Mouse (Mus musculus) stomach, adult 2 months (tissue): ENCODE measurements around the gene Hdac7. TPM values are rescaled to one million over a fixed set of nuclear protein-coding genes. Genes with fewer than 3 reads are reported as not detected.

ENCODE experiments used
- polyA plus RNA-seq: library from polyadenylated mRNA; depleted of rRNA; stranded (reverse); fragments of >200 nt; gene quantifications from 2 replicates; pipeline ENCODE4 v1.2.3, GENCODE M21; 2012; rRNA removed

The Hdac7 gene
- polyA plus RNA-seq, result 26.2 and 28.8 TPM in 2 replicates

DNA sequence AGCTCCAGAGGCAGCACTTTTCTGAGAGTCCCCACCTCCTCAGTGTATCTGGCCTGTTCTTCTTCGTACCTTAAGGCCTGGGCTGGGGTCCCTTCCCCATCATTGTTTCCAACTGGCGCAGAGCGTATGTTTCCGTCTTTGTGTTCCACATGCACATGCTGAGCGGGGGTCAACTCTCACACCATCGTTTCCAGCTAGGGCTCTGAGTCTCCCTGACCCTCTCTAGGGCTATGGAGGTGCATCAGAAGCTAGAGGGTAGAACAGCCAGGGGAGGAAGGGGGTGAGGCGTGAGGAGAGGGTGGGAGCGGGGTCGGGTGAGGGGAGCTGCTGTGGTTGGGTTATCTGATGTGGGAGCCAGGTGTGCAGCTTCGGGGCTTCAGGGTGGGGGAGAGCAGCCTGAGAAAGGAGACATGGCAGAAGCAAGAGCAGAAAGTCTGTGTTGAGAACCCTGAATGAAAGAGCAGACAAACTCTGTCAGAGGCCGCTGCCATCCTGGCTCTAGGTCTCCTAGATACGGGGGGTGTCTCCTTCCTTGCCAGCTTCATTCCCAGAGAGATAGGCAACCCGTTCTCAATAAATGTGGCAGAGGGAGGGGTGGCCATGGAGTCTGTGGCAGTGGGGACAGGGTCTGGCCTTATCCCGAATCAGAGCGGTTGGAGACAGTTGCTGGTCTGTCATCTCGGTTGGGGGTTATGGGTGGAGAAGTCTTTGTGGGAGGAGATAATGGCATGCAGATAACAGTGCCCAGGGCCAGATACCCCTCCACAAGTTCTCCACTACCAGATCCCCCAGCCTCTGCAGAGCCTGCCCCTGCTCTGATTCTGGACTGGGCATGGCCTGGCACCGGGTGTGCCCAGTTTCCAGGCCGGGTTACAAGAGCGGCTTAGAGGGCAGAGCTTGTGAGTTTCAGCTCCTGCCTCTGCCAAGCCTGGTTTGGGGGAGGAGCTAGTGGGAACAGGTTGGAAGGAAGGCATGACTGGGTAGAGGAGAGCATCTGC is at the start of gene Hdac7:
TSS of gene Hdac7 (minus strand) at position 466 of the 998 bp plus-strand sequence.

DNA sequence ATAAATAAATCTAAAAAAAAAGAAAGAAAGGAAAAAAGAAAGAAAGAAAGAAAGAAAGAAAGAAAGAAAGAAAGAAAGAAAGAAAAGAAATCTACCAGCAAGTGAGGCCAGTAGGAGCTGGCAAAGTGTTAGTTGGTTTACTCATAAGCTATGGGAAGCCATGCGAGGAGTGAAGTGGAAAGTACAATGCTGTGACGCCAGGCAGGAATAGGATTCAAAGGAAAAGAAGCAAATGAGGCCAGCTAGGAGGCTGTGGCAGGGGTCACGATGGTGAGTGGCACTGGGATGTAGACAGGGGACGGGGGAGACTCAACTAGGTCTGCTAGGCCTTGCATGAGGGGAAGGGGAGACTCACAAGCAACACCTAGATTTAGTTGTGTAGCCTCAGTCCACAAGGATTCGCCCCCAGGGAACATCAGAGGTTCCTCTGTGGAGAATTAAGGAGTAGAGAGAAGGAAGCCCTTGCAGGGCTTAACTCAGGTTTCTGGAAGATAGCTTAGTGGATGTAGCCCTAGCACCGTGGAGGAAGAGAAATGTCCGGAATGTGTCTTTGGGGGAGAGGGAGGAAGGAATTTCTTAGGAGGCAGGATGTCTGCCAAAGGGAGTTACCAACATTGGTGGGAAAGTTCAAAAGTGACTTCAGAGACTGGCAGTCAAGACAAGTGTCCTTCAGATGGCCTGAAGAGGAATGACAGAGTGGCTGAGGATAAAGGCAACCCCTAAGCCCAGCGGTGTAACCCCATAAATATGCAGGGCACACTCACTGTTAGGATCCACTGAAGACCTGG is 65.8 kb downstream of the Hdac7 start, which contains the start of gene Slc48a1:
TSS of gene Slc48a1 (plus strand) at position 210 of the 788 bp plus-strand sequence.

DNA sequence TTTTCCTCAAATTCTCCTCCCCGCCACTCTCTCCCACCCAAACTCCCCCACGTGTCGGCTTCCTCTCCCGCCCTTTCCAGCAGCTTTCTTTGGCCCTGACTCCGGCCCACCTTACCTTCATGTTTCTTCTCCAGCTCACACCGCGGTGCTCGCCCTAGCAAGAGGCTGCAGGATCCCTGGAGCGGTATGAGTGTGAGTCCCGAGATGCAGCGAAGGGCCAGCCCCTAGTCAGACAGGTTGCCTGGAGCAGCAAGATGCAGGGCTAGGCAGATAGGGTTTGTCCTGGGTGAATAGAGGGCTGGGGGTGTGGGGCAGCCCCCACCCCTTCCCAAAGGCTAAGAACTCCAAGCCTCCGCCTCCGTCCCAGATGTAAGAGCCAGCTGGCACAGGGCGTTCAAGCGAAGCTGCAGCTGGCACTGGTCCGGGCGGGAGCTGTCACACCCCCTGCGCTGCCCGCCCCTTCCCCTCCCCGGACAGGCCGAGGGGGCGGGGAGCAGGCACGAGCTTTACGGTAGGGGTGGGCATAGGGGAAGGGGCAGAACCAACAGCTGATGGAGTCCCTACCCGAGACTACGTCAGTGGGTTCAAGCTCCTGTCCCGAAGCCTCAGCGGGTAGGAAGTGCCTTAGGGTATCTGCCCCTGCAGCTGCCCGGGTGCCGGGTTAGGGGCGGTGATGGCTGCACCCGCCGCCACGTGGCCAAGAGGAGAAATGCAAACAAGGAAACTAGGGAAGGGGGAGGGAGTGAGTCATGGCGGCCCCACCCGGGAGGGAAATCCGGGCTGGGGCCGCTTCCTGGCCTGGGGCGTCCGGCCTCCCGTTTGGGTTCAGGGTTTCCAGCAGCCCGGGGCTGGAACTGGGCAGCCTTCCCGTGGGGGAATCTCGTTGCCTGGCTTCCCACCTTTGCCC is 76.8 kb downstream of the Hdac7 start, which contains the start of gene Rapgef3:
TSS of gene Rapgef3 (minus strand) at position 693 of the 907 bp plus-strand sequence.

Other genes starting within 250 kb of the Hdac7 start
- gene Rpap3, start 138.7 kb downstream of the Hdac7 start, polyA plus RNA-seq, result 0.42 and 0.44 TPM in 2 replicates
- gene Endou, start 113.2 kb downstream of the Hdac7 start, polyA plus RNA-seq, result 5.4 and 6.9 TPM in 2 replicates
- 12.1 and 12.2 TPM in 2 replicates for gene Rapgef3, start 76.5 kb downstream of the Hdac7 start, polyA plus RNA-seq
- gene Slc48a1, start 66.0 kb downstream of the Hdac7 start, polyA plus RNA-seq, result 48.8 and 57.4 TPM in 2 replicates
- gene Vdr, start 66.1 kb upstream of the Hdac7 start, polyA plus RNA-seq, result 1.2 and 1.6 TPM in 2 replicates
- gene Tmem106c, start 119.7 kb upstream of the Hdac7 start, polyA plus RNA-seq, result 10.2 and 10.9 TPM in 2 replicates
- not detected in 2 replicates for gene Col2a1, start 160.2 kb upstream of the Hdac7 start, polyA plus RNA-seq
- 12.6 and 15.5 TPM in 2 replicates for gene Pfkm, start 248.1 kb upstream of the Hdac7 start, polyA plus RNA-seq
- gene Senp1, start 249.2 kb upstream of the Hdac7 start, polyA plus RNA-seq, result 2.3 and 2.9 TPM in 2 replicates